Mouse (Mus musculus) erythroblast, embryonic 14.5 days (primary cell): ENCODE data around the gene Btbd19.

Experiments
- GATA1 ChIP-seq: IDR thresholded peaks from 2 replicates; pipeline ENCODE4 v1.6.1; 2012; ENCODE audit warnings: low read length, inconsistent platforms, mixed read lengths
- TAL1 ChIP-seq: IDR thresholded peaks from 3 replicates; pipeline ENCODE4 v1.6.1; 2012; ENCODE audit warnings: low read length, inconsistent platforms, mixed read lengths

GRCm38 (mm10) chr4:117108524-117108849 lies 17.0 kb downstream of the Btbd19 start:
- TF ChIP-seq GATA1, result no peak
- no peak for TF ChIP-seq TAL1
